Mouse (Mus musculus): ENCODE data around the gene Jund. TPM values are rescaled to one million over a fixed set of nuclear protein-coding genes. Genes with fewer than 3 reads are reported as not detected.

Gene Jund
- total and polyA plus RNA-seq, 3 experiments, result 191 to 283 (median 279) TPM

- Histone ChIP-seq H3K4me2 (ENCODE audit: insufficient read depth, low read depth, poor library complexity, severe bottlenecking) (no peak overlapping the region), H3K27ac (ENCODE audit: insufficient read depth, low read depth) (peak overlapping the region; percentile 92), H3K79me2 (replicated peaks; ENCODE audit: control insufficient read depth, extremely low read depth, insufficient read depth, poor library complexity, severe bottlenecking) (peaks cover 23% of the 10 kb centered on the region), H3K4me3 (replicated peaks in 1 of 3; ENCODE audit: low read depth in 2 of 3, low read length in 2 of 3, poor library complexity in 1 of 3) (peak overlapping the region; percentile 80 to 99 (median 82)), H3K4me1 (ENCODE audit: control insufficient read depth in 1 of 2, insufficient read depth in 2 of 2) (peaks cover 11 to 53% of the 10 kb centered on the region in 2 experiments), H3K27me3 (replicated peaks) (no peaks in the 10 kb centered on the region), H3K36me3 (replicated peaks in 1 of 2; ENCODE audit: control insufficient read depth in 1 of 2, insufficient read depth in 1 of 2, low read length in 1 of 2) (peaks cover 0 to 31% of the 10 kb centered on the region in 2 experiments), H3K9me3 (replicated peaks; ENCODE audit: low read length) (no peaks in the 10 kb centered on the region), H3K9ac (ENCODE audit: insufficient read depth, low read depth) (peak overlapping the region; percentile 99)
- dilution Hi-C loops (cut with MboI; ENCODE audit: extremely low pct_ligation_motif_present, extremely low pct_unique_long_range_greater_than_20kb, low sequenced_read_pairs), result no loop called here
- in situ Hi-C loops (cut with MboI; ENCODE audit: low pct_ligation_motif_present, low pct_unique_long_range_greater_than_20kb, low sequenced_read_pairs), result no loop called here
- TF ChIP-seq ELF1 (IDR thresholded peaks at IDR 0.05; ENCODE audit: low read depth, low read length) (peak; percentile 0; the same call in 1 of the 2 replicates), EP300 (IDR thresholded peaks at IDR 0.05; ENCODE audit: low read length) (no peak), CTCF (conservative IDR thresholded peaks at IDR 0.05 in 1 of 2, IDR thresholded peaks at IDR 0.05 in 1 of 2; ENCODE audit: low read depth in 2 of 2, low read length in 2 of 2) (no peak; a peak in 1 of 4 replicates), ETS1 (conservative IDR thresholded peaks at IDR 0.05; ENCODE audit: low read depth, low read length) (no peak), NRF1 (IDR thresholded peaks at IDR 0.05; ENCODE audit: low read depth, low read length) (no peak), E2F4 (IDR thresholded peaks at IDR 0.05; ENCODE audit: insufficient replicate concordance, low read depth, low read length) (no peak), UBTF (IDR thresholded peaks at IDR 0.05; ENCODE audit: low read depth, low read length) (peak; percentile 90), TBP (conservative IDR thresholded peaks at IDR 0.05; ENCODE audit: low read depth, low read length) (no peak), MAFK (IDR thresholded peaks at IDR 0.05; ENCODE audit: insufficient replicate concordance, low read length) (no peak), CHD1 (IDR thresholded peaks at IDR 0.05; ENCODE audit: low read depth, low read length) (peak; percentile 49; the same call in 1 of the 2 replicates), ZMIZ1 (IDR thresholded peaks at IDR 0.05; ENCODE audit: low read depth, low read length) (no peak), ZKSCAN1 (IDR thresholded peaks at IDR 0.05; ENCODE audit: borderline replicate concordance, low read depth, low read length) (no peak)
- DNase-seq (ENCODE audit: extremely low read depth), result no peak
Measured at GRCm38 (mm10) chr8:70699116-70699833, 526 bp downstream of the Jund start.

DNA sequence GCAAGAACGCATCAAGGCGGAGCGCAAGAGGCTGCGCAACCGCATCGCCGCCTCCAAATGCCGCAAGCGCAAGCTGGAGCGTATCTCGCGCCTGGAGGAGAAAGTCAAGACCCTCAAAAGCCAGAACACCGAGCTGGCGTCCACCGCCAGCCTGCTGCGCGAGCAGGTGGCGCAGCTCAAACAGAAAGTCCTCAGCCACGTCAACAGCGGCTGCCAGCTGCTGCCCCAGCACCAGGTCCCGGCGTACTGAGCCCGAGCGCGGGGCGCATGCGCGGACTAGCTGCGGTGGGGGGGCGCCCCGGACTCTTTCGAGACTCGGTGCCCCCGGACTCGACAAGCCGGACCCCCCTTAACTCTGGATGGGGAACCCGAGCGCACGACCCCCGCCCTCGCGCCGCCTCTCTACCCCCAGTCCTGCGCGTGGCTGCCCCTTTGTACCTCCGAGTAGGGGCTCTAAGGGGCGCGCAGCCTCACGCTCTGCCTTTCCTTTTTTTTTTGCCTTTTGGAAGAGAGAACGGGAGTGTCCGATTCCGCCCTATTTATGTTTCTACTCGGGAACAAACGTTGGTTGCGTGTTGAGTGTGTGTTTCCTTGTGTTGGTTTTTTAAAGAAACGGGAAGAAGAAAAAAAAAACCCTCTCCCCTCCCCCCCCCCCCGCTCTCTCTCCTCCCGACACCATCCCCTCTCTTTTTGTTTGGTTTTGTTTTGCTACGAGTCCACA lies 1.2 kb downstream of the Jund start:
- dilution Hi-C loops (cut with MboI; ENCODE audit: extremely low pct_ligation_motif_present, extremely low pct_unique_long_range_greater_than_20kb, low sequenced_read_pairs), result no loop called here
- peak overlapping the region; percentile 80 to 99 (median 82) for H3K4me3 ChIP-seq (replicated peaks in 1 of 3; ENCODE audit: low read depth in 2 of 3, low read length in 2 of 3, poor library complexity in 1 of 3)
- H3K36me3 ChIP-seq (replicated peaks in 1 of 2; ENCODE audit: control insufficient read depth in 1 of 2, insufficient read depth in 1 of 2, low read length in 1 of 2), result peaks cover 0 to 31% of the 10 kb centered on the region in 2 experiments
- H3K79me2 ChIP-seq (replicated peaks; ENCODE audit: control insufficient read depth, extremely low read depth, insufficient read depth, poor library complexity, severe bottlenecking), result peaks cover 23% of the 10 kb centered on the region
- DNase-seq (ENCODE audit: extremely low read depth), result peak; percentile 64
- H3K9me3 ChIP-seq (replicated peaks; ENCODE audit: low read length), result no peaks in the 10 kb centered on the region
- no peak overlapping the region for H3K4me2 ChIP-seq (ENCODE audit: insufficient read depth, low read depth, poor library complexity, severe bottlenecking)
- peak overlapping the region; percentile 99 for H3K9ac ChIP-seq (ENCODE audit: insufficient read depth, low read depth)
- H3K4me1 ChIP-seq (ENCODE audit: control insufficient read depth in 1 of 2, insufficient read depth in 2 of 2), result peaks cover 8 to 47% of the 10 kb centered on the region in 2 experiments
- peak overlapping the region; percentile 92 for H3K27ac ChIP-seq (ENCODE audit: insufficient read depth, low read depth)
- TF ChIP-seq ETS1 (conservative IDR thresholded peaks at IDR 0.05; ENCODE audit: low read depth, low read length), result no peak
- TF ChIP-seq CHD1 (IDR thresholded peaks at IDR 0.05; ENCODE audit: low read depth, low read length), result peak; percentile 64; the same call in 1 of the 2 replicates
- TF ChIP-seq CHD2 (IDR thresholded peaks at IDR 0.05; ENCODE audit: low read length), result no peak
- TF ChIP-seq MXI1 (IDR thresholded peaks at IDR 0.05; ENCODE audit: low read depth, low read length), result peak; percentile 1; the same call in 1 of the 2 replicates
- TF ChIP-seq ZMIZ1 (IDR thresholded peaks at IDR 0.05; ENCODE audit: low read depth, low read length), result no peak; the same call in 1 of the 2 replicates
- peak; percentile 39; the same call in 1 of the 2 replicates for TF ChIP-seq POLR2A (IDR thresholded peaks at IDR 0.05; ENCODE audit: low read depth, low read length)
- TF ChIP-seq NRF1 (IDR thresholded peaks at IDR 0.05; ENCODE audit: low read depth, low read length), result peak; percentile 85
- no peak for TF ChIP-seq TBP (conservative IDR thresholded peaks at IDR 0.05; ENCODE audit: low read depth, low read length)
- TF ChIP-seq USF1 (IDR thresholded peaks at IDR 0.05; ENCODE audit: low read depth, low read length), result no peak
- TF ChIP-seq ELF1 (IDR thresholded peaks at IDR 0.05; ENCODE audit: low read depth, low read length), result no peak
- no peaks in the 10 kb centered on the region for H3K27me3 ChIP-seq (replicated peaks)
- in situ Hi-C loops (cut with MboI; ENCODE audit: low pct_ligation_motif_present, low pct_unique_long_range_greater_than_20kb, low sequenced_read_pairs), result no loop called here

Measured in CH12.LX (cell line).